Mouse (Mus musculus) liver, postnatal 0 days (tissue): Measurements from ENCODE around the gene Spg7. TPM values are rescaled to one million over a fixed set of nuclear protein-coding genes. Genes with fewer than 3 reads are reported as not detected.

Experiments
- ATAC-seq: fragments of 200-750 bp; cut with Nextera tagmentation; 2 replicates; pipeline ENCODE4 v1.8.0; 2017; ENCODE audit warnings: mild to moderate bottlenecking, moderate library complexity
- DNase-seq: peaks from one replicate; pipeline ENCODE4 v3.0.0-alpha.2; 2016
- H3K27ac ChIP-seq: fragments of 300-500 bp; sonication (generic); 2 replicates; pipeline ENCODE4 v1.5.1; 2014; ENCODE audit warnings: antibody characterized with exemption, moderate library complexity, mild to moderate bottlenecking, low read depth
- H3K27me3 ChIP-seq: fragments of 300-500 bp; sonication (generic); 2 replicates; pipeline ENCODE4 v1.6.1; 2014; ENCODE audit warnings: low read length, control low read depth, mixed read lengths; ENCODE audit not compliant: insufficient read depth
- H3K36me3 ChIP-seq: fragments of 300-500 bp; sonication (generic); replicated peaks from 2 replicates; pipeline ENCODE4 v1.6.1; 2014; ENCODE audit warnings: mild to moderate bottlenecking, control low read depth, low read length, moderate library complexity, mixed read lengths; ENCODE audit not compliant: insufficient read depth
- H3K4me1 ChIP-seq: fragments of 300-500 bp; sonication (generic); 2 replicates; pipeline ENCODE4 v1.6.1; 2014; ENCODE audit warnings: antibody characterized with exemption, mild to moderate bottlenecking, control low read depth; ENCODE audit not compliant: insufficient read depth
- H3K4me2 ChIP-seq: fragments of 300-500 bp; sonication (generic); 2 replicates; pipeline ENCODE4 v1.6.1; 2014; ENCODE audit warnings: low read depth, mild to moderate bottlenecking, low read length, moderate library complexity, mixed read lengths
- H3K4me3 ChIP-seq: fragments of 300-500 bp; sonication (generic); 2 replicates; pipeline ENCODE4 v1.5.1; 2014; ENCODE audit warnings: low read depth, low read length
- H3K9ac ChIP-seq: fragments of 300-500 bp; sonication (generic); replicated peaks from 2 replicates; pipeline ENCODE4 v1.6.1; 2014; ENCODE audit warnings: mild to moderate bottlenecking, moderate library complexity
- H3K9me3 ChIP-seq: fragments of 300-500 bp; sonication (generic); 2 replicates; pipeline ENCODE4 v1.6.1; 2016; ENCODE audit warnings: mild to moderate bottlenecking, control low read depth, low read length, mixed read lengths
- CTCF ChIP-seq: sonication (generic); IDR thresholded peaks from 2 replicates; pipeline ENCODE4 v1.5.1; 2016; ENCODE audit warnings: antibody characterized with exemption, low read depth
- EP300 ChIP-seq: IDR thresholded peaks from 2 replicates; pipeline ENCODE4 v1.6.1; 2016; ENCODE audit warnings: antibody characterized with exemption, low read depth, mild to moderate bottlenecking
- WGBS: fragments of 180-500 bp; shearing (Covaris S2); extraction: QIAGEN DNeasy Blood & Tissue Kit; methylation state at CpG from one replicate; pipeline ENCODE4 v1.1.7; 2014; ENCODE audit not compliant: insufficient replicate concordance; 5-methylcytosine and 5-hydroxymethylcytosine counted together
- polyA plus RNA-seq: library from polyadenylated mRNA; unstranded; fragments of >200 nt; fragmentation: Nextera tagmentation; extraction: Ambion mirVana; gene quantifications from 2 replicates; pipeline ENCODE4 v1.2.1, GENCODE M21; 2015

Gene Spg7
- polyA plus RNA-seq, 1 experiment from 2014 or later, result 18.3 TPM

DNA sequence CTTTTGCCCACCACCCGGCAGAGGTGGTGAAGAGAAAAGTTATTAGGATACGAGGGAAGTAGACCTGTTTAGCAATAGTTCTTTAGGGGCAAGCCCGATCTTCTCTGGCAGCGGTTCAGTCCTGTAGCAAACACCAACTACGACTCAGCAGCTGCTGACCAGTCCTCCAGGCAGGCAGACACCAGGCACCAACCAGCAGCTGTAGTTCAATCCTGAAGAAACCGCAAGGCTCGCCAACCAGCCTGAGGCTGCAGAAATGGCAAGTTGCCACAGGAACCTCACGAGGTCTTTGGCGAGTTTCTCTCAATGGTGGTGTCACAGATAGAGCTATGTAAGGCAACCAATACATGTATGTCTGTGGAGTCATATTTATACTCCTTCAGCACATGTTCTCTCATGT lies 50.1 kb downstream of the Spg7 start:
- DNase-seq, result no peak
- TF ChIP-seq CTCF (no peak), EP300 (no peak)

DNA sequence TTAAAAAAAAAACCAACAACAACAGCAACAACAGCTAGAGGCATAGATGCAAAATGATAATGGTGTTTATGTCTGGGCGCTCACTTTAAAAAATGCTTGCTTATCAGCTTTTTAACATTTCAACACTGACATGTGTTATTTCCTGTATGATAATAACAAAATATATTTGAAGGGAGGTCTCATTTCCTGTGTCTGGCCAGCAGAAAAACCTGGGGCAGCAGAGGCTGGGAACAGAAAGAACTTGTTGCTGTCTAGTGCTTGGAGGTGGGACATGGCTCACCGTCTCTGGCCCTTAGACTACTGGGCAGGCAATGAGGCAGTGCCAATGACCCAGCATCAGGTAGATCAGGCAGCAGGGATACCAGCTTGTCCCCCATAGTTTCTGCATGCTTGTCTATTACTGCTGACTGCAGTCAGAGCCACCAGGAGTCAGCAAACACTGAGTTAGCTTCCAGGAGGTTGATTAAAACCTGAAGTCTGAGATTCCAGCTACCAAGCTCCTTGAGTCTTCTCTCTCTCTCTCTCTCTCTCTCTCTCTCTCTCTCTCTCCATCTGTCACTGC lies 51.2 kb downstream of the Spg7 start:
- no peaks in the 10 kb centered on the region for H3K9me3 ChIP-seq
- no peak overlapping the region for H3K4me3 ChIP-seq
- no peak overlapping the region for H3K4me2 ChIP-seq
- 29% methylated on average over 2 of the region's 2 CpGs for WGBS
- DNase-seq (no peak), ATAC-seq (0 out of 2 replicates have a peak, but pooled peaks have one; percentile 17)
- H3K36me3 ChIP-seq, result no peaks in the 10 kb centered on the region
- H3K9ac ChIP-seq, result no peak overlapping the region
- TF ChIP-seq CTCF, result no peak
- TF ChIP-seq EP300, result no peak
- peaks cover 34% of the 10 kb centered on the region for H3K27me3 ChIP-seq
- H3K27ac ChIP-seq, result no peak overlapping the region
- peaks cover 15% of the 10 kb centered on the region for H3K4me1 ChIP-seq

More for the DNA sequence above, 50.1 kb downstream of the Spg7 start:
- H3K9me3 ChIP-seq, result no peaks in the 10 kb centered on the region
- H3K27ac ChIP-seq, result no peak overlapping the region
- no peak overlapping the region for H3K9ac ChIP-seq
- no peaks in the 10 kb centered on the region for H3K36me3 ChIP-seq
- peaks cover 15% of the 10 kb centered on the region for H3K4me1 ChIP-seq
- no peak overlapping the region for H3K4me2 ChIP-seq
- H3K27me3 ChIP-seq, result peaks cover 24% of the 10 kb centered on the region
- H3K4me3 ChIP-seq, result no peak overlapping the region
- 70% methylated on average over 9 of the region's 9 CpGs for WGBS
- no peak for ATAC-seq

DNA sequence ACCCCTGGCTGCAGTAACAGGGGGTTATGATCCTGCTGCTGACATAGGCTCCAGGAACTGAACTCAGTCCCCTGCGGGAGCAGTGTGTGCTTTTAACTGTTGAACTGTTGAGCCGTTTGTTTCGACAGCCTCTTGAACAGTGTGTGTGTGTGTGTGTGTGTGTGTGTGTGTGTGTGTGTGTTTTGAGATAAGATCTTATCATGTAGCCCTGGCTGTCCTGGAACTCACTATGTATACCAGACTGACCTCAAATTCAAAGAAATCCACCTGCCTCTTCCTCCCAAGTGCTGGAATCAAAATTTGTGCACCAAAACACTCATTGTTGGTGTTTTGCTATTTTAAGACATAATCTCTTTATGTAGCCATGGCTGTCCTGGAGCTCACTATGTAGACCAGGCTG lies 51.9 kb downstream of the Spg7 start:
- H3K36me3 ChIP-seq, result no peaks in the 10 kb centered on the region
- H3K9me3 ChIP-seq, result no peaks in the 10 kb centered on the region
- ATAC-seq, result no peak
- H3K4me2 ChIP-seq, result no peak overlapping the region
- no peak overlapping the region for H3K27ac ChIP-seq
- no peak overlapping the region for H3K4me3 ChIP-seq
- peaks cover 40% of the 10 kb centered on the region for H3K27me3 ChIP-seq
- WGBS, result 2% methylated on average over 3 of the region's 3 CpGs
- DNase-seq, result no peak
- H3K4me1 ChIP-seq, result peaks cover 15% of the 10 kb centered on the region
- H3K9ac ChIP-seq, result no peak overlapping the region
- TF ChIP-seq EP300 (no peak), CTCF (no peak)

DNA sequence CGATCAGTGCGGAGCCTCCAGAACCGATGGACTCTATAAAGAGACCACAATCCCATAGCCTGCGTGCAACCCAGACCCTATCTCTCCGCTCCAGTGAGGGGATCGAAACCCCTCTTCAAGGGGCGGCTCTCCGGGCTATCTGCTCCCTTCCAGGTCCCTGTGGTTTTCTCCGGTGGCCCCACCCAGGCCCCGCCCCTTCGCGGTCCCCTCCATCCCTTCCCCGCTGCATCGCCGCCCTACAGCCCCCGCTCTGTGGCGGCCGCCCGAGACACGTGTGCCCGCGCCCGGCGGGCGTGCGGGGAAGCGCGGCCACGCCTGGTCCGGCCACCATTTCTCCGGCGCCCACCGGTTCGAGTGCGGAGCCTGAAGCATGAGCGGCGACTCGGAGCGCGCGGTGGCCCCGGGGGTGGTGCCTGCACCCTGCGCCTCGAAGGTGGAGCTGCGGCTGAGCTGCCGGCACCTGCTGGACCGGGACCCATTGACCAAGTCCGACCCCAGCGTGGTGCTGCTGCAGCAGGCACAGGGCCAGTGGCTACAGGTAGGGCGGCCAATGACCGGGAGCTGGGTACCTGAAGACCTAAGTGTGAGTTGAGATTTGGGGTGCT lies 54.5 kb downstream of the Spg7 start, which contains the start of gene Cpne7:
Gene Cpne7 (plus strand): TSS at position 248 of the 605 bp plus-strand sequence.
- Histone ChIP-seq H3K27me3 (peaks cover 40% of the 10 kb centered on the region), H3K9me3 (no peaks in the 10 kb centered on the region), H3K4me3 (peak within 1 kb of the TSS; percentile 46), H3K27ac (no peak within 1 kb of the TSS), H3K4me2 (peak within 1 kb of the TSS; percentile 82), H3K36me3 (no peaks in the 10 kb centered on the region), H3K4me1 (peaks cover 15% of the 10 kb centered on the region), H3K9ac (peak within 1 kb of the TSS; percentile 41)
- peak; percentile 51; the same call in 1 of the 2 replicates for ATAC-seq
- peak; percentile 44 for DNase-seq
- WGBS, result 3% methylated on average over 48 of the region's 51 CpGs
- TF ChIP-seq CTCF (no peak), EP300 (no peak)

DNA sequence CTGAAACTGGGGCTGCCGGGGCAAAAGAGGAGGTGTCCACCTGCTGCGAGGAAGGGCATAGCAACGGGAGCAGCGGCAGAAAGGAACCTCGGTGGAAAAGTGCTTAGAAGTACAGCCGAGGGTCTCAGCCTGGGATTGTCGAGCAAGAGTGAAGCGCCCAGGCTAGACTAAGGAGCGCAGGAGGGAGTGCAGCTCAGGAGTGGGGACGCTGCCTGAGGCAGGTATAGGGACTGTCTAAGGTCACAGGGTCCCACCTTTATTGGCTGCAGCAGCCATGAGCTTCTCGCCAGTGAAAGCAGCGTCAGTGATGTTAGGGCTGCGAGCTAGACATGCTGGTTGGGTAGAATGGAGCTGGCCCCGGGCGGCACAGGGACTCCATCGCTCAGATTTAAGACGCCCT lies 55.0 kb downstream of the Spg7 start:
- H3K9me3 ChIP-seq, result no peaks in the 10 kb centered on the region
- H3K4me2 ChIP-seq, result peak overlapping the region; percentile 82
- H3K27me3 ChIP-seq, result peaks cover 40% of the 10 kb centered on the region
- no peak; the same call in 1 of the 2 replicates for ATAC-seq
- no peaks in the 10 kb centered on the region for H3K36me3 ChIP-seq
- H3K9ac ChIP-seq, result no peak overlapping the region
- H3K4me1 ChIP-seq, result peaks cover 15% of the 10 kb centered on the region
- peak overlapping the region; percentile 46 for H3K4me3 ChIP-seq
- H3K27ac ChIP-seq, result no peak overlapping the region
- no peak for TF ChIP-seq EP300
- no peak for TF ChIP-seq CTCF
- 5% methylated on average over 17 of the region's 17 CpGs for WGBS
- no peak for DNase-seq

DNA sequence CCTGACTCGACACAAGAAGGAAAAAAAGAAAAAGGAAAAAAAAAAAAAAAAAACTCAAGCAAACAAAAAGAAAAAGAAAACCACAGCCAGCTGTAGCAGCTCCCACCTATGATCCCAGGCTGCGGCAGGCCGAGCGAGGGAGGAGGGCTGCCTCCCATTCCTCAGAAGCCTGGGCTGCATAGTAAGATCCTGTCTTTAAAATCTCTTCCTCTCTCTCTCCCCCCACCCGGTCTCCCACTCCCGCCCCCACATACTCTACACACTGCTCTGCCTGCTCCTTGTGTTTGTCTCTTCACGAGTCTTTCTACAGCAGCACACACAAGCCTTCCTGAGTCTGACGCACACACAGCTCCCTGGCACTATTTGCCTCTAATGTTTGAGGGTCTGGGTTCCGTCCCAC lies 59.3 kb downstream of the Spg7 start:
- Histone ChIP-seq H3K36me3 (no peaks in the 10 kb centered on the region), H3K27ac (no peak overlapping the region), H3K9me3 (no peaks in the 10 kb centered on the region), H3K9ac (no peak overlapping the region), H3K4me1 (peaks cover 14% of the 10 kb centered on the region), H3K27me3 (peaks cover 41% of the 10 kb centered on the region), H3K4me2 (no peak overlapping the region), H3K4me3 (no peak overlapping the region)
- TF ChIP-seq CTCF, result no peak
- DNase-seq (no peak), ATAC-seq (no peak)
- 68% methylated on average over 9 of the region's 9 CpGs for WGBS
